Mouse (Mus musculus) small intestine, adult 2 months (tissue): ENCODE measurements around the gene Golga3.

Experiments
- CTCF ChIP-seq: fragments of 200-500 bp; IDR thresholded peaks from 2 replicates; pipeline ENCODE4 v1.5.1; 2012; ENCODE audit warnings: low read depth, mild to moderate bottlenecking, control low read depth, inconsistent platforms, low read length, moderate library complexity, mixed read lengths; ENCODE audit not compliant: insufficient replicate concordance, insufficient read length; ENCODE audit errors: extremely low read depth
- POLR2A ChIP-seq: fragments of 200-500 bp; IDR thresholded peaks from 2 replicates; pipeline ENCODE4 v1.6.1; 2012; ENCODE audit warnings: low read depth, mild to moderate bottlenecking, control low read depth, inconsistent platforms, low read length, moderate library complexity

GRCm38 (mm10) chr5:110139325-110139724, 37.2 kb upstream of the Golga3 start:
- TF ChIP-seq POLR2A, result no peak
- TF ChIP-seq CTCF, result no peak
